Mouse (Mus musculus) lung, postnatal 25 days (tissue): ENCODE data around the gene Ugcg.

Experiments
- DNase-seq: peaks from one replicate; pipeline ENCODE4 v3.0.0; 2022; ENCODE audit warnings: low spot score

Ugcg gene

GRCm38 (mm10) chr4:59231266-59232055 is 42.4 kb downstream of the Ugcg start:
- DNase-seq: no peak

DNA sequence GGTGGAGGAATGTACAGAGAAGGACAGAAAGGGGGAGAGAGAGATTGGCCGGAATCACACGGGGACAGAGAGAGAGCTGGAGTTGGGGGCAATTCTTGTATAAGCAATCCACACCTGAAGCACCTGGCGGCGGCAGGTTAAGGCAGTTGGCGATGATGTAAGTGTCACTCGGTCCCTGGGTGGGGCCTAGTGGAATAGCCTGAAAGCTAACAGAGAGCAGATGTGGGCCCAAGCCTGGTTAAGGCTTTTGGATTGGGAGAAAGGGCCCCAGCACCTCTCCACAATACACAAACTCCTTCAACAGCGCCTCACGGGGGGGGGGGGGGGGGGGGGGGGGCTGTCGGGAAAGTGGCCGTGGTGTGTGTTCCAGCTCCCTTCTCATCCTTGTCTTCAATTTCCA is 45.0 kb downstream of the Ugcg start:
- no peak for DNase-seq

- DNase-seq: no peak
These were observed 45.6 kb downstream of the Ugcg start for GRCm38 (mm10) chr4:59234451-59235216.

GRCm38 (mm10) chr4:59236362-59236761 is 47.3 kb downstream of the Ugcg start:
- no peak for DNase-seq

DNA sequence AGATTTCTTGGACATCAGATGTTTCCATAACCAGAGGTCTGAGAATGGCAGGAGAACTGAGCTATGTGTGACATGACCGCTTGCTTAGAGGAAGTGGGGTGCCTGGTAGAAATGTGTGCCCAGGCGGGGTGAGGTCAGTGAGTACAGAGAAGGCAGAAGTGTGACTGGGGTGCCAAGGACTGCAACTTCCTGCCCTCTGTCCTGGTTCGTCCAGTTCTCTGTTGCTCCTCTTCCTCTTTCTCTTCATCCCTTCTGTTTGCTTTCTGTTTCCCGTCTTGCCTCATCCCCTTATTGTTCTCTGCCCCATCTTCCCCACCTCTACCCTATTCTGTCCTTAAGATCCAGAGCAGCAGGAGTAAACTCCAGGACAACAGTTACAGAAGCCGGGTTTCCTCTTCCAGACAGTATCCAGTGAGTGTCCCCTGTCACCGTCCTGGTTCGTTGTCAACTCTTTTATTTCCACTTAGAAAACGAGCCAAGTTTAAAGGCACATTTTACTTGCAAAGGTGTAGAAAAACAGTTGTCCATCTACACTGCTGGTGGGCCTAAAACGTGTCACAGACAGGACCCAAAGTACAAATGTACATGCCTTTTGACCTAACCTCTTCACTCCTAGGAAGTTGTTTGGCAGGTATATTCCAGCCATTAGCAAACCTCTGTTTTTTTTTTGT is 49.7 kb downstream of the Ugcg start:
- DNase-seq: peak; percentile 78

DNA sequence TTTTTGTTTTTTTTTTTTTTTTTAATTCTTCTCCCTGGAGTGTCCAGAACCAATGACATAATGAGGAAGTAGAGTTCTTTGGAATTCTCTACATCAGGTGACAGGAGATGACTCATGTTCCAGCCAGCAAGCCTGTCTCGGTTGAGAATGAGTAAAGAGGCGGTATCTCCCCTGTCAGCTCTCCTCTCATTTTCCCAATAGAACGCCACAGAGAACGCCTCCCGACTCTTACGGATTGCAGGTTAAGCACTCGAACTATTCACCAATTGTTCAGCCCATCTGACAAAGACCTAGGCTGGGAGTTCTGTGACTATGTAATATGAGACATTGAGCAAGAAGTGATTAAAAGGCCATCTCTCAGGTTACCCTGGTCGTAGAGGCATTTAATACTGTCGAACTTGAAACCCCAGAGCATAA is 50.3 kb downstream of the Ugcg start:
- peak; percentile 55 for DNase-seq

DNA sequence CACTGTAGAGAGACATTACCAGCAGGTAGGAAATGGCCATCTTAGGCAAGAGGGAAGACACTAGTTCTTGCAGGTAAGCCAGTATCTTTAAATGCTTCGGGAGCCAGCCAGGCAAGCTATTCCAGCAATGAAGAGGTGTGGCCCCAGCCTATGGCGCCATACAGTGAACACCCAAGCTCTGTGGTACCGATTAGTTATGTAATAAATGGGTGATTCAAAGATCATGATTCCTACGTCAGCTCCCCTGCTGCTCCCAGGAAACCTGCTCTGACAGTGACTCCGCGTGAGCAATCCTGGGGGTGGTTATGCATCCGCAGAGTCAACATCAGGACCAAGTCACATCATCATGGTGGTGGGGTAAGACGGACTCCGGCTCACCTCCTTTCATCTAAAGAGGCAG is 51.1 kb downstream of the Ugcg start:
- no peak for DNase-seq

- no peak for DNase-seq
These were observed 52.0 kb downstream of the Ugcg start for GRCm38 (mm10) chr4:59241096-59241495.

DNA sequence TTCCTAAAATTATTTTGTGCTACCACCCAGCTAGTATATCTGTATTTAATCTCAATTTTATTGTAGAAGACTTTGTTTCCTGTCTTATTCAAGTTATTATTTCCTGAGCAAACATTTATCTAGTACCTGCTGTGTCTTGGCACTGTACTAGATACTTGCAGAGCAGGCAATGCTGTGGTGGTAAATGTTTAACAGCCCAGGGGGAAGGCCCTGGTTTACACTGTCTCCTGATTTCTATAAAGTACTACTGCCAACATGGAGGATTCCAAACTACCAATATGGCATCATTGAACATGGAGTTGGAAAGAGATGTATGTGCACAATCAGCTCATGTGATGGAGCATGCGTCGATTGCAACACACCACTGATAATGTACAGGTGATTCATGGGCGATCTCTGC is 53.2 kb downstream of the Ugcg start:
- no peak for DNase-seq

DNA sequence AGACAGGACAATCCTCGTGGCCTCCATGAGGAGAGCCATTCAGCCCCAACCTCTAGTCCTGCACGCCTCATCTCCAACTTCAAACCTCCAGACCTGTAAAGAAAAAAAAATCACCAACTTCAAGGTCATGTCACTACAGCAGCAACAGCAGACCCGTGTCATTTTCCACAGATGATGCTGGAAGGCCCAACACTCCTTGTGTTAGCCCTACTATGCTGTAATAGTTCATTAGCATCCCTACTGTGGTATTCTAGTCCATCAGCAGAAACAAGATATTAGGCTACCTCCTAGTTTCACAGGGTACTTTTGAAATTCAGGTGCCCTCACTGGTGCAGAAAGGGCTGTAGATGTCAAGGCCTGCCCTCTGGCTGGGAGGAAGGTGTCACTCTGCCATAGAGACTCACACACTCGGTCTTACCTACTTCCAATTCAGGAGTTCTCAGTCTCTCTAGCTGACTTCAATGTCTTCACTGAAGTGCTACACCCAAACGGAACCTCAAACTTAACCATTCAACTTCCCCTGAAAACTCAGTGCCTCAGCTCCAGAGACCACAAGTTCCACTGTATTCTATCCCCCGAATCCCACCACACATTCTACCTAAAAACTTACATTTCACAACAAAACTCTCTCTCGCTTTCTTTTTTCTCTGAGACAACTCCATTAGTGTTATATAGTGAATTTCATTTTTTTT is 54.9 kb downstream of the Ugcg start:
- no peak for DNase-seq

GRCm38 (mm10) chr4:59244791-59245555 is 55.9 kb downstream of the Ugcg start:
- no peak for DNase-seq

- DNase-seq: no peak
These were observed 56.7 kb downstream of the Ugcg start for GRCm38 (mm10) chr4:59245776-59246175.

- no peak for DNase-seq
These were observed 58.5 kb downstream of the Ugcg start for GRCm38 (mm10) chr4:59247545-59247944.

GRCm38 (mm10) chr4:59248035-59248434 is 59.0 kb downstream of the Ugcg start:
- DNase-seq: no peak

DNA sequence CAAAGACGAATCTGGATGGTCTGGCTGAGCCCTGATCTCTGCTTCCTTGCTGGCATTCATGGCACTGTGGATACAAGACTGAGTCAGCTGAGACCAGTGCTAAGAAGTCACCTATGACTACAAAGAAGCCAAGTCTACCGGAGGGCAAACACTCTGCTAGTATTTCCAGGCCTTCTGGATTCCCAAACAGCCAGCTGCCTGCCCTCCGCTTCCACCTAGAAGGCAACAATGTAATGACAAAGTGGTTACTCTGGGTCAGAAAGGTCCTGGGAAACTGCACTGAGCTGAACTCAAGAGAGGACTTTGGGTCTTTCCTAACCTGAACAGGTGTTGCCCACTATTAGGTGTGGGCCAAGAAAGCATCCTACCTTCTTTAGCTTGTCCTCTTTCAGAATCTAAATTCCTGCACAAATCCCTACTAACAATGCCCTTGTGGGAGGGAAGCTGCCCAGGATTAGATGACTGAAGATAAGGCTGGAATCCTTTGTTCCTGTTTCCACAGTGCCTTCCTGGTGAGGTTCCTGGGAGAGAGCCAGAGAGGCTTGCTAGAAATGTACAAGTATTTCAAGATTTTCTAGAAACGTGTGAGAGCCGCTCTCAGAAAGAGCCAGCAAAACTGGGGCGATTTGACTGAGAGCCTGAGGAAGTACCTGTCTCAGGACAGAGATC is 63.5 kb downstream of the Ugcg start:
- peak; percentile 49 for DNase-seq

DNA sequence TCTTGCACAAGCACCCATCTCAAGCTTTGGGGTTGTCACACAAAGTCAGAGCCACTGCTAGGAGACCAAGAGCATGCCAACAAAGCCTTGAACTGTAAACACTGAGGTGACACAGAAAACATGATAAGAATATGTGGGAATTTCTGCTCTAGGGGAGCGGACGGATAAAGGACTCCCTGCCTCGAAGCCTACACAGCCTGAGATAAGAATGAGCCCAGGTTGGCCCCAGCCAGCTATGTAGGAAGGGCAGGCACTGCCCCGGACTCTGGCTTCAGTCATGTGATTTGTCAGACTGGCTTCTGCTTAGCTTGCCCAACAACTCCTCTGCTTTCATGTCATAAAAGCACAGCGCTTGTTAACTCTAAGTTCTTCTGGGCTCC is 64.0 kb downstream of the Ugcg start:
- DNase-seq: no peak

DNA sequence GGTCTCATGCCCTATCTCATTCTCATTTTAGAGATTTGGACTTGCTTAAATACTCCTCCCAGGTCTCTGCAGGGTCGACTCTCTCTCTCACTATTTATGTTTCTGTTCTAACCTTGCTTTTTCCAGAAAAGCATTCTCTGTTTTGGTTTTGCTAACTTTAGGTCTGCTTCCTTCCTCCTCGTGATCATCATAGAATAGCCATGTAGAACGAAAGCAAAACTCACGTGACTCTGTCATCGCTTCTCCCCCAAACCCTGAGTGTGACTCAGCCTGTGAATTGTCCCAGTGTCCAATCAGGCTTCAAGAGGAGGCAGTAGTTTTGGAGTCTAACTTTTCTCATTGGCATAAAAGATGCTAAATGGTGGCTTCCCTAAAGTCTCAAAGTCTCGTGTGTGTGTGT is 65.3 kb downstream of the Ugcg start:
- peak; percentile 41 for DNase-seq

DNA sequence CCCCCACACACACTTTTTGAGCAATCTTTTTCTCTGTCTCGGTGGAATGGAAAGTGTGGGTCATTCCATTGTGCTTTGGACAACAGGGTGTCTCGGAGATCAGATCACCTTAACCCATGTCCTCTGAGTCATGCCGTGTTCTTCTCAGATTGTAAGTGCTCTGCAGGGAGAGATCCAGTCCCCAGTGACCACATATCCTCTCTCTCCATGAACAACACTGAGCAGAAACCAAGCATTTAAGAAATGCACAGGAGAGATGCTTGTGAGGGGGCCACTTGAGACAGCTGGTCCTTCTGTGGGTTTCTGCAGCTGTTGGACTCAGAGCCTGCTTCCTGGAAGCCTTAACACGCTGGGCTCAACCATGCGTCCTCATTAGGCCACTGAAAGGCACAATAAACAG is 66.9 kb downstream of the Ugcg start:
- DNase-seq: no peak

GRCm38 (mm10) chr4:59257866-59258265 is 68.8 kb downstream of the Ugcg start:
- no peak for DNase-seq

DNA sequence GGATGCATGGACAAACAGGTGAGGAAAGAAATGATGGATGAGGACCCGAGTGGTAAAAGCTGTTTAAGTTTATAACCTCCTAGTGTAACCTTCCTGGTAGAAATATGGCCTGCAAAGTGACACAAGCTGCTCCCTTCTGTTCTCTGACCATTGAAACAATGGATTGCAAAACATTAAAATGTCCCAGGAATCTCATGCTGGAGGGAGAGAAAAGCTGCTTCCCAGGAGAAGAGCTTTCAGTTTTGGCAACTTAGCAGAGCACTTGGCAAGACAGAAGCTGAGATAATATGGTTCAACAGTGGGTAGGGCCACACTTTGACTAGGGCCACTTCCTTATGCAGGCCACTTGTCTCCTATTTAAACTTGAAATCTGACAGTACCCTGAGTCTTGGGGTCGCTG is 69.7 kb downstream of the Ugcg start:
- no peak for DNase-seq

DNA sequence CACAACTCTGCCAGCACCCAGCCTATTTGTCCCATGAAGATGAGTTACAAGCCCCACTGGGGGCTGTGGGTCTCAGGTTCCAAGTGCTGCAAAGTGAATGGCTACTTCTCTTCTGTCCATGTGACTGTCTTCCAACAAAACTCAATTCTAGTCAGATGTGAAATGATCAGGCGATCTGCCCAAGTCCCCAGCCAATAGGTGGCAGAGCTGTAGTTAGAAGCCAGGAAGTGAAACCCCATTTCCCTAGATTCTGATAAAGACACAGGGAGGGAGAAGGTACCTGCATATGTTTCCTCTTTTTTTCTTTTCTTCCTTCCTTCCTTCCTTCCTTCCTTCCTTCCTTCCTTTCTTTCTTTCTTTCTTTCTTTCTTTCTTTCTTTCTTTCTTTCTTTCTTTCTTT is 70.7 kb downstream of the Ugcg start:
- DNase-seq: no peak
